Mouse (Mus musculus): Measurements from ENCODE around the gene Osbpl8. TPM values are rescaled to one million over a fixed set of nuclear protein-coding genes. Genes with fewer than 3 reads are reported as not detected.
A peak's percentile ranks its signal among the peaks of the same experiment; 100 is the strongest.

The Osbpl8 gene
- polyA plus RNA-seq, 1 experiment, result 0.51 TPM

DNA sequence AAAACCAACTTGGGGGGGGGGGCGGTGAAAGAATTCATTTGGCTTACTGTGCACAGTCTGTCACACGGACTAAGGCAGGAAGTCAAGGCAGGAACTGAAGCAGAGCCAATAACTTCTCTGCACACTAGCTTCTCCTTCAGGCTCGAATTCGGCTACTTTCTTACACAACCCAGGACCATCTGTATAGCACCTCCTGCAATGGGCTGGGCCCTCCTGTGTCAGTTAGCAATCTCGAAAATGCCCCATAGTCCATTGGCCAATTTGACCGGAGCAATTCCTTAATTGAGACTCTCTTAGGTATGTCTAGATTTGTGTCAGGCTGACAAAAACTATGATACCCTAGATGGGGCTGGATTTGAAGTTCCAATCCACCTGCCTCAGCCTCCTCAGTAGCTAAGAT is 3.2 kb upstream of the Osbpl8 start:
- Histone ChIP-seq H3K4me3 (replicated peaks) (no peak overlapping the region), H3K36me3 (ENCODE audit: control insufficient read depth) (no peaks in the 10 kb centered on the region), H3K27me3 (ENCODE audit: control insufficient read depth) (no peaks in the 10 kb centered on the region), H3K9me3 (ENCODE audit: control insufficient read depth, low read length) (no peaks in the 10 kb centered on the region), H3K4me1 (ENCODE audit: control insufficient read depth) (peaks cover 27% of the 10 kb centered on the region)
- no peak for TF ChIP-seq GATA1 (IDR thresholded peaks at IDR 0.05; ENCODE audit: low read length)
- TF ChIP-seq TAL1 (IDR thresholded peaks at IDR 0.05; ENCODE audit: low read length), result no peak

DNA sequence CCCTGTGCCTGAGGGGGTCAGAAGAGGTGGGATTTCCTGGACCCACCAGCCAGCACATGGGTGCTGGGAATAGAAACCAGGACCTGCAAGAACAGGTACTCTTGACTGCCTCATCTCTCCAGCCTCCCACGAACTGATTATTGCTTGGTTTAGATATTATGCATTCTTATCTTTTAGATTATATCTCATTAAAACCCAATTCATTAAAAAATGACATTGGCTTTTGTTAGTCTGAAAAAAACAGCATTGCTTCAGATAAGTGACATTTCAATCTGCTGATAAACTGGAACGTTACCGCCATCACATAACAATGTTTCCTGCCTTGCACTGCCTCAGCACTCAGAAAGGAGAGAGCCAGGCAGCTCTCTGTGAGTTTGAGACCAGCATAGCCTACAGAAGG is 1.5 kb upstream of the Osbpl8 start:
- Histone ChIP-seq H3K9me3 (ENCODE audit: control insufficient read depth, low read length) (no peaks in the 10 kb centered on the region), H3K27me3 (ENCODE audit: control insufficient read depth) (no peaks in the 10 kb centered on the region), H3K36me3 (ENCODE audit: control insufficient read depth) (no peaks in the 10 kb centered on the region; the same call in 1 of the 2 replicates), H3K4me3 (replicated peaks) (no peak overlapping the region), H3K4me1 (ENCODE audit: control insufficient read depth) (peaks cover 43% of the 10 kb centered on the region)
- no peak for TF ChIP-seq GATA1 (IDR thresholded peaks at IDR 0.05; ENCODE audit: low read length)
- no peak for TF ChIP-seq TAL1 (IDR thresholded peaks at IDR 0.05; ENCODE audit: low read length)

DNA sequence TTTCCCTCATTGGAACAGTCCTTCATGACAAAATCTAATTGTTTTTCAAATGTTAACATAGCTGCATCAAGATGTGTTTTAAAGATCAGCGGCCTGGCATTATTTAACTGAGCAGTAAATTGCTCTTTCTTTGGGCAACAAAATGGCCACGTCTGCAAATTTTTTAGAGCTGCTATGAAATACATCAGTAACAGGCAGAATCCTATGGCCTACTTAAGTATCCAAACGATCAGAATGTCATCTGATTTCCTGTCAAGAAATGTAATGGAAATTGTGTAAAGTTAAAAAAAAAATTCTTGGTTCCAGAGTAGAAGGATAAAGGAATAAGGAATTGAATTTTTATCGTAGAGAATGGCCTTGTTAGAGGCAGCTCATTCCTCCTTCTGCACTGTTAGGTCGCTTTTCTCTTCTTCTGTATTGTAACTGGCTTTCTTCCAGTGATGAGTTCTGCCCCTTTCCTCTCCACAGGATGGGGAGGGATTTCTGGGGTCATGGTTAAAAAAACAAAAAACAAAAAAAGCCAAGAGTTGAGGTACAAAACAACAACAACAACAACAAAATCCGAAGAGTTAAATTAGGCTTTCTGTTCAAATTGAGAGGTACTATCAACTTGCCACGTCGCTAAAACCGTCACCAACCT is 831 bp upstream of the Osbpl8 start:
- Histone ChIP-seq H3K27me3 (ENCODE audit: control insufficient read depth) (no peaks in the 10 kb centered on the region), H3K4me3 (replicated peaks) (peak overlapping the region; percentile 79), H3K9me3 (ENCODE audit: control insufficient read depth, low read length) (no peaks in the 10 kb centered on the region), H3K4me1 (ENCODE audit: control insufficient read depth) (peaks cover 50% of the 10 kb centered on the region), H3K36me3 (ENCODE audit: control insufficient read depth) (no peaks in the 10 kb centered on the region; the same call in 1 of the 2 replicates)
- TF ChIP-seq TAL1 (IDR thresholded peaks at IDR 0.05; ENCODE audit: low read length) (no peak), GATA1 (IDR thresholded peaks at IDR 0.05; ENCODE audit: low read length) (no peak)

DNA sequence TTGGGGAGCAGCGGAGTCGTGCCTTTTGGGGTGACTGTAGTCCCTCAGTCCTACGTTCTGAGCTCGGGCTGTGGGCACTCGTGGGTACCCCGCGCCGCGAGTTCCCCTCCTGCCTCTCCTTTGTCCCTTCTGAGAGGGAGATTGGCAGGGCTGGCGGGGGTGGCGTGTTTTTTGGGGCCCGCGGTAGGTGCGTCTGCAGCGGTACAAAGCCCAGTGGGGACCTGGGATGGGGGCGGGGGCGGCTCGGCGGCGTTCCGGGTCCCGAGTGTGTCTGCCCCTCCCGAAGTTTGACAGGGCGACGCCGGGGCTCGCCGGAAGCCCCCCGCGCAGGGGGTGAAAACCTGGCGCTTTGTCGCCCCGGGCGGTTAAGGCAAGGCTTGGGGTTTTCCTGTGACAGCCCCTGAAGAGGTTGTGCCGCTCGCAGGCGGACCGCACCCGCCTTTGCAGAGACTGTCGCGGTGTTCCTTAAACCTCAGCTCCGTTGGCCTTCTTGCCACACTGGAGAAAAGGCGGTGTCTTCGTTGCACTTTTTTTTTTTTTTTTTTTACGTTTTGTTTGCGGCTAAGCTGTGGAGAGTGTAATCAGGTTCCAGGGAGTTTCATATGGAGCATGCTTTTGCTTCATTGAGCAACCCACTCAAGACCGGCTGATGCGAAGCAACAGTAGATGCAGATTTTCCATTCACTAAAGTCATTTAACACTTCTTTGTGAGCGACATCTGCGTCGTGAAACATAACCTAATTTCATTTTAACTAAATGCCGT is 848 bp downstream of the Osbpl8 start:
- Histone ChIP-seq H3K9me3 (ENCODE audit: control insufficient read depth, low read length) (no peaks in the 10 kb centered on the region), H3K36me3 (ENCODE audit: control insufficient read depth) (peaks cover 3% of the 10 kb centered on the region), H3K4me3 (replicated peaks) (peak overlapping the region; percentile 79), H3K4me1 (ENCODE audit: control insufficient read depth) (peaks cover 67% of the 10 kb centered on the region), H3K27me3 (ENCODE audit: control insufficient read depth) (no peaks in the 10 kb centered on the region)
- TF ChIP-seq GATA1 (IDR thresholded peaks at IDR 0.05; ENCODE audit: low read length) (no peak), TAL1 (IDR thresholded peaks at IDR 0.05; ENCODE audit: low read length) (no peak)

DNA sequence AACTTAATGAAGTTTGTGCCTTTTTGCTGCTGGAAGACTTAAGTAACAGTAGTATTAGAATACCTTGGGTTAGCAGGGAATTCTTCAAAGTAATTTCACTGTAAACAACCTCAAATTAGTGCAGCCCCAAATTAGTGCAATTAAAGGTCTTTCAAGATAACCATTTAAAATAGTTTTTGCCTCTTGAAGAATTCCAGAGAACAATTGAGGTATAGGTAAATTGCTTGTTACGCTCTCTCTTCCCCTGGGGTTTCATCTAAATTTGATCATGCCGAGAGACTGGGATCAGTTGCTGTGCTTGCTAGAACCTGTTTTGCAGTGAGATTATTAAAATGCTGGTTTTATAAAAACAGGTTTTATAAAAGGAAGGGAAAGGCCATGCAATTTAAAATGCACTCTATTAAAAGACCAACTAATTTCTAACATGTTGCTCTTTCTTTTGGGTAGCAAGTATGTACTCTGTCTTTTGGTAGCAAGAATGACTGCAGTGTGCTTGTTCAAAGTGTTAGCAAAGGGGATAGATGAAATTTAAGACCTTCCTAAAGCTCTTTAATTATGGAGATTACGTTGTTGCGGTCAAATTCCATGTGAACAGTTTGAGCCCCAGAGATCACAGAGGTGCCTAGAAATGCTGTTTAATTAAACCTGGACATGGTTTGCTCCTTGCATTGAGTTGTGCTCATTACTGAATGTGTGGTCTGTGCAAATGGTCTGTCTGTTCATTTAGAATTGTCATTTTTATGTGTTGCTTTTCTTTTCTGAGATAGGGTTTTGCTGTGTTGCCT is 1.7 kb downstream of the Osbpl8 start:
- TF ChIP-seq GATA1 (IDR thresholded peaks at IDR 0.05; ENCODE audit: low read length), result no peak
- TF ChIP-seq TAL1 (IDR thresholded peaks at IDR 0.05; ENCODE audit: low read length), result no peak
- no peaks in the 10 kb centered on the region for H3K27me3 ChIP-seq (ENCODE audit: control insufficient read depth)
- H3K4me3 ChIP-seq (replicated peaks), result peak overlapping the region; percentile 79
- peaks cover 8% of the 10 kb centered on the region for H3K36me3 ChIP-seq (ENCODE audit: control insufficient read depth)
- peaks cover 75% of the 10 kb centered on the region for H3K4me1 ChIP-seq (ENCODE audit: control insufficient read depth)
- H3K9me3 ChIP-seq (ENCODE audit: control insufficient read depth, low read length), result no peaks in the 10 kb centered on the region

DNA sequence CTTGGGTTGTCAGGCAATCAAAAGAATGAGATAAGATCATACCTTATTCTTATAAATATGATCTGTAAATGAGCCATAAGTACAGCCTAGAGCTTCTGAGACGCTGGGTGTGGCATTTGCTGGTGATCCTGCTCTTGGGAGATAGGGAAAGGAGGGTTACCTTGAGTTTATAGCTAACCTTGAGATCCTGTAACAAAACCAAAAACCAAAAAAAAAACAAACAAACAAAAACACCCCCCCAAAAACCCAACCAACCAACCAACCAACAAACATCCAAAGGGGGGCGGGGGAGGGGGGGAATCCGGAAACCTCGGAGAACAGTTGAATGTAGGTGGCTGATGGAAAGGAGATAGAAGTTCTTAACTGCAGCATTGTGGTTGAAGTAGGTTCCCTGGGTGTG is 2.9 kb downstream of the Osbpl8 start:
- TF ChIP-seq GATA1 (IDR thresholded peaks at IDR 0.05; ENCODE audit: low read length) (no peak), TAL1 (IDR thresholded peaks at IDR 0.05; ENCODE audit: low read length) (peak; percentile 53)
- H3K4me3 ChIP-seq (replicated peaks), result peak overlapping the region; percentile 79
- H3K4me1 ChIP-seq (ENCODE audit: control insufficient read depth), result peaks cover 81% of the 10 kb centered on the region
- H3K27me3 ChIP-seq (ENCODE audit: control insufficient read depth), result no peaks in the 10 kb centered on the region
- H3K36me3 ChIP-seq (ENCODE audit: control insufficient read depth), result peaks cover 19% of the 10 kb centered on the region
- H3K9me3 ChIP-seq (ENCODE audit: control insufficient read depth, low read length), result no peaks in the 10 kb centered on the region

DNA sequence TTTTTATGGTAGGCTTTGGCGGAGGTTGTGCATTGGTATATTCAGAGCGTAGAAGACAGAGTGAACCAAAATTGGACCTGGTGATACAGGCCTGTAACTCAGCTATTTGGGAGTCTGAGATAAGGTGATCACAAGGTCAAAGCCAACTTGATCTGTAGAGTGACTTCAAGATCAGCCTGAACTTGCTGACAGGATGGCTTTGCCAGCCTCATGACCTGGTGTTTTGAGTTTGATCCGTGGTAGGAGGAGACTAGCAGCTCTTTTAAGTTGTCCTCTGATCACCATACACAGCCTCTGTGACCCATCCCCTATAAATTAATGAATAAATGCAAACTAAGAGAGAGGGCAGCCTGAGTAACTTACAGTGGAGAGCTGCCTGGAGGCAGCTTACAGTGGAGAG is 3.8 kb downstream of the Osbpl8 start:
- Histone ChIP-seq H3K9me3 (ENCODE audit: control insufficient read depth, low read length) (no peaks in the 10 kb centered on the region), H3K27me3 (ENCODE audit: control insufficient read depth) (no peaks in the 10 kb centered on the region), H3K4me1 (ENCODE audit: control insufficient read depth) (peaks cover 78% of the 10 kb centered on the region), H3K4me3 (replicated peaks) (peak overlapping the region; percentile 79), H3K36me3 (ENCODE audit: control insufficient read depth) (peaks cover 20% of the 10 kb centered on the region)
- TF ChIP-seq GATA1 (IDR thresholded peaks at IDR 0.05; ENCODE audit: low read length) (peak; percentile 46; the same call in 1 of the 2 replicates), TAL1 (IDR thresholded peaks at IDR 0.05; ENCODE audit: low read length) (no peak)

DNA sequence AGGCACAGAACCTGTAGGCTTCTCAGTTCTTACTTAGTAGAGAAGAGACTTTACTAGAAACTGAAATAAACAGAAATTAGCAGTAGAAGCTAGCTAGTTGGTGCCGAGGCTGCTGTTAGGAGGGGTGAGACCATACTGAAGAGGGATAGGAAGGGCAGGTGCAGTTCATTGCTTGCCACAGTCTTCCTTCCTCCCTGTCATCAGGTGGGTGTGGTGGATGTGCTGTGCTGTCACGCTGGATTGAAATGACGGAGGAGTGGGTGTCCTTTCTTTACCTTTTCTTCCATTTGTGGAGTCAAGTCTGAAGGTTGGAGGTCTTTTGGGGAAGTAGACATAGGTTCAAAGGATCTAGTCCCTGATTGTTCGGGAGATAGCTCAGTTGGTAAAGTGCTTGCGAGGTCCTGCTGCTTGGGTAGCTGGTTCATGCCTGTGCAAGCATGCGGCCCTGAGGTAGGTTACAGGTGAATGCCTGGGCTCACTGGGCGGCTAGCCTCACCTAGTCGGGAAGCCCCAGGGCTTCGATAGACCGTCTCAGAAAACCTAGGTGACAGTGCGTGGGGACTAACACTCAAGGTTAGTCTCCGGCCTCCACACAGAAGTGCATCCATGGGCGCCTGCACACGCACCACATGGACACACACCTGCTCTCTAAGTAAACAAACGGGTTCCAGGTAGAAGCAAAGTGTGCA is 6.8 kb downstream of the Osbpl8 start:
- Histone ChIP-seq H3K27me3 (ENCODE audit: control insufficient read depth) (no peaks in the 10 kb centered on the region), H3K9me3 (ENCODE audit: control insufficient read depth, low read length) (no peaks in the 10 kb centered on the region), H3K4me1 (ENCODE audit: control insufficient read depth) (peaks cover 79% of the 10 kb centered on the region), H3K36me3 (ENCODE audit: control insufficient read depth) (peaks cover 23% of the 10 kb centered on the region), H3K4me3 (replicated peaks) (no peak overlapping the region)
- TF ChIP-seq TAL1 (IDR thresholded peaks at IDR 0.05; ENCODE audit: low read length), result no peak
- no peak for TF ChIP-seq GATA1 (IDR thresholded peaks at IDR 0.05; ENCODE audit: low read length)
